Mouse (Mus musculus) right cerebral cortex, postnatal 14 days (tissue): ENCODE data around the gene Neurl1a.
"Not testable (repeated sequence)": the region's sequence is repeated elsewhere in the genome, so short reads cannot be mapped to it uniquely, and the experiment has no call there.

Experiments
- DNase-seq: peaks from one replicate; pipeline ENCODE4 v3.0.0; 2022

Gene Neurl1a

DNA sequence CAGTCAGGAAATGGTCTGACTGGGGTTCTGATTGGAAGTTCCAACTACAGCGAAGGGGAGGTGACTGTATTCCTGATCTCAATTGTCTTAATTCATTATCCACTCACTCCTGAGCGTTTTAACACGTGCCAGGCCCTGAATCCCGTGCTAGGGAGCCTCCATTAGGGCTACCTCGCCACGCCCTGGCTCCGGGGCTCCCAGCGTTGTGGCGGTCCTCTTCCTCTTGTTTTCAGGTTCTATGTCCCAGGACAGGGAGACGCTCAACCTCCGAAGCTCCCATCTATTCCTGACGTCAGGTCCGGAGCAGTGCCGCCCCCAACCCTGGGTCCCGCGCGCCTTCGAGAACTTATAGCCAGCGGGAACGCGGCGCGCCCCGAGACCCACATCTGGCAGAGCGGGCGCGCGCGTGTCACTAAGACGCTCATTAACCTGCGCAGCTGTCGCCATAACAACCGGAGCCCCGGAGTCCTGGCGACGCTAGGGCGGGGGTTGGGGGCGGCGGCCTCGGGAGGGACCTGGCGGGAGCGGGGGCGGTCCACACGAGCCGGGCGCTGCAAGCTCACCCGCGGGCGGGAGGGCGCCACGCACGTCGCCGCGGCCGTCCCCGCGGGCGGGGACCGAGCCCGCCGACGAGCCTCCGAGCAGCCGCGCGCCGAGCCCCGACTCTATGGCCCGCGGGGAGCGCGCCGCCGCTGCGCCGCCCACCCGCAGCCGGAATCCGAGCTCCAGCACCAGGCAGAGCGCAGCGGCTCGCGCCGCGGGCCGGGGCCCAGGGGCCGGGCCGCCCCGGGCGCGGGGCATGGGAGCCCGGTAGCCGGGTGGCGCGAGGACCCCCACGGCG, at the start of gene Neurl1a:
Gene Neurl1a, plus strand, starts transcription at position 390 of the 841 bp plus-strand sequence.
- peak; percentile 65 for DNase-seq

DNA sequence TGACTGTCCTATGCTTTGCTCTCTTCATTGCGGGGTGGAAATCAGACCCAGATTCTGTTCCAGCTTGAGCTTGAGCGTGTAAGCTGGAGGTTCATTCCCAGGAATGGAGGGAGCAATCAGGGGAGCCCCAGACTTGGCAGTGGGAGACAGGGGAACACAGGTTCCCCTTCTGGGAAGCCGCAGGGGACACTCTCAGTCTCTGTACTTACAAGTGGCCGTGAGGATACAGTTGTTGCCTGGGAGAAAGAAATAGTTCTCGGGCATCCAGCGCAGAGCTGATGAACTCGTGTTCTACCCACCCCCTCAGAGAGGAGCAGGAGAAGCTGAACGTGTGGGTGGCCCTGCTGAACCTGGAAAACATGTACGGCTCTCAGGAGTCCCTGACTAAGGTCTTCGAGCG, 49.8 kb upstream of the Neurl1a start:
- DNase-seq: no peak

DNA sequence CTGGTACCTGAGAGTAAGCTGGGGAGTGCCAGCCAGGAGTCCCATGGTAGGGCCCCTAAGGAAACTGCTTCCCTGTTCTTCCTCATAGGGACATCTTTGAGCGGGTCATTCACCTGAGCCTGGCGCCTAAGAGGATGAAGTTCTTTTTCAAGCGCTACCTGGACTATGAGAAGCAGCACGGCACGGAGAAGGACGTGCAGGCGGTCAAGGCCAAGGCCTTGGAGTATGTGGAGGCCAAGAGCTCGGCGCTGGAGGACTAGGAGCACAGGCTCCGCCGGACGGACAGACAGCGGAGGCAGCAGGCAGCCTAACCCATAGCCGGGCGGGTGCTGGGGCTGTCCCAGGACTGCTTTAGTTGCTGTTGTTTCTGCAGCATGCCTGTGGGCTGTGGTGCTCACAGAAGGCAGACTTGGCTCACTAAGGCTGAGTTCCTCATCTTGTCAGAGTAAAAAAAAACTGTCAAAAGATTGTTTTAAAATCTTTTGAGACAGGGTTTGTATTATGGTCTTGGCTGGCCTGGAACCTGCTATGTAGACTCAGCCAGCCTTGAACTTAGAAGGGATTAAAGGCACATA, 48.0 kb upstream of the Neurl1a start:
- DNase-seq: no peak

DNA sequence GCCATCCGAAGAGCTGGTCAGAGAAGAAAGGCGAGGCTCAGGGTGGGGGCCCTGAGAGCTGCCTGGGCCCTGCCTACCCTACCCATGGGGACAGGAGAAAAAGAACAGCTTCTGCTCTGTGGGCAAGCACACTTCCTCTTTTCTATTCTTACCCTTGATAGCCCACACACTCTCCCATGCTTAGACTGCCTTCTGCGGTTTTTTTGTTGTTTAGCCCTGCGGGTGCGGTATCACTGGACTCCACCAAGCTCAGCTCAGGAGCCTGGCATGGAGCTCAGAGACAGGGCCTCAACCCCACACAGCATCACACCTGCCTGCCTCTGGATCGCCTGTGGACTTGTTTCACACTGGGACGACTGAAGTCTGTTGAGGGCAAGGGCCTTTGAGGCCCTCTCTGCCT, 45.5 kb upstream of the Neurl1a start:
- no peak for DNase-seq

DNA sequence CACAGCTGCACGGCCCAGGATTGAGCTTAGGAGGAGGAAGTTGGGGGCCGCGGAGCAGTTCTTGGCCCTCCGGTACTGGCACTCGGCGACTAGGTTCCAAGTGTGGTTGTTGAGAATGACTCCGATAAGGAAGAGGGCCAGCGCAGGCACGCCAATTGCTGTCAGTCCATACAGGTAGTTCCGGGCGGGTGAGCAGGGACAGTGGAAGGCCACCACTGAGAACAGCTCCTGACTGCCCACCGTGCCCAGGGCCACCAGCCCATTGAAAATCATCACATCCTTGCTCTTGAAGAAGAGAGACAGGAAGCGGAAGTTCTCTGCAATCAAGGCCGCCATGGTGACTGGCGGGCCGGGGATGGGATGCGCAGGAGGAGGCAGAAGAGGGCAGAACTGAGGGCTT, 43.1 kb upstream of the Neurl1a start:
- no peak for DNase-seq

DNA sequence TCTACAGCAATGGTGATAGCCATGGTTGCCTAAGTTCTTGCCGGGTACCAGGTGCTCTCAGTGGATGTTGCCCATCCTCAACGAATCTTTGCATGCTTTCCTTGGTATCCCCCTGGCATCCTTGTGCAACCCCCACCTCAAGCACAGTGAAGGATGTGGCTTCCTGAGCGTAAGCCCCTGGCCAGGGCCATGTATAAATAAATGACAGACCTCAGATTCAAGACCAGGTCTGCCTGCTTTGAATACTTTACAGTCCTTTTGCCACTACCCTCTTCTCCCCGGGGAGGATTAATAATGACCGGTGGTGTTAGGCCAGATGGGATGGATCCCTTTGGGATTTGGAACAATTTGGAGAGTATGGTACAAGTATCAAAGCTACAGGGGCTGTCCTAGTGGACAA, 42.5 kb upstream of the Neurl1a start:
- DNase-seq: no peak

DNA sequence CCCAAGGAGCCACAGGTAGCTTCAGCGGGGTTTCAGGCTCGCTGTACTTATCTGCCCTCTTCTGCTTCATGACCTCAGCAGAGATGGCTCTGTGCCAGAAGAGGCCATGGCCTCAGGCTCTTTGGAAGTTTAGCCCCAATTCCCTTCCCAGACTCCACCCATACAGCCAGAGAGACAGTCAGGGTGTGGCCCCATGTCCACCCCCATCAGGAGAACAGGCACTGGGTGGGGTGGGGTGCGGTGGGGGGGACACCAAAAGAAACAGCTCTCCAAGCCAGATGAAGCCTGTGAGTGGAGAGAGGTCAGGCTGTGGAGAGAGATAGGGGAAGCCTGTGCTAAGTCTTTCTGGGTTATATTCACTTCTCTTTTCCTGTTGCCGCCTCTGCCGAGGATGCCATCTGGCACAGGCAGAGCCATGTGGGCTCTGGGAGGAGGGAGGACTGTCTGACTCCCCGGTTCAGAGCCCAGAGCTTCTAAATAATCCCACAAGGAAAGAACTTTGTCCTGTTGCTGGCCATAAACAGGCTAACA, 41.5 kb upstream of the Neurl1a start:
- DNase-seq: peak; percentile 37

DNA sequence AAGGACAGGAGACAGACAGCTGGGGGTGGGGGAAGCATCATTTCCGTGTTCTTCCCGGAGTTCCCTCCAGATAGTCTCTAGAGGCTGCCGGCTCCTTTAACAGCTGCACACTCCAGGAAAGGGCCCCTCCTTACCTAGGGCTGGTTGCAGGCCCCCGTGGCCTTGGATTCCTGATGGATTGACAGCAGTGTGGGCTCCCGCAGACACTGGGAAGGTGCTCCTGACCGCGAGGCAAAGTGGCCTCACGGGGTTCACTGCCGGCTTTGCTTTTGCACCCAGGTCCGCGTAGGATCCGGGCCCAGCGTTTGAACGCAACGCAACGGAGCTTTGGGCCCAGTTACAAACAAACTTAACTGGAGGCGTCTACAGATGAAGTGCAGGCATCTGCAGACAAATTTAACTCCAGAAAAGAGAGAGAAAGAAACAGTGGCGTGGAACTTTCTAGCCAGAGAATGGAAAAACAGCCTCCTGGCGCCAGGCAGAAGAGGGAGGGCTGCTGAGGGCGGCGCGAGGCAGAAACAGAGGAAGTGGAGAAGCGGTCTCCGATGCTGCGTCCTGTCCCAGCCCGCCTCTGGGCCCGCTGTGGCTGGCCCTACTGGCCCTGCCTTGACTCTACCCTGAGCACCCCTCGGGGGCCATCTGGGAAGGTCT, 40.7 kb upstream of the Neurl1a start, which contains the start of gene Calhm2:
Gene Calhm2, minus strand, starts transcription at position 524 of the 651 bp plus-strand sequence.
- peak; percentile 57 for DNase-seq

DNA sequence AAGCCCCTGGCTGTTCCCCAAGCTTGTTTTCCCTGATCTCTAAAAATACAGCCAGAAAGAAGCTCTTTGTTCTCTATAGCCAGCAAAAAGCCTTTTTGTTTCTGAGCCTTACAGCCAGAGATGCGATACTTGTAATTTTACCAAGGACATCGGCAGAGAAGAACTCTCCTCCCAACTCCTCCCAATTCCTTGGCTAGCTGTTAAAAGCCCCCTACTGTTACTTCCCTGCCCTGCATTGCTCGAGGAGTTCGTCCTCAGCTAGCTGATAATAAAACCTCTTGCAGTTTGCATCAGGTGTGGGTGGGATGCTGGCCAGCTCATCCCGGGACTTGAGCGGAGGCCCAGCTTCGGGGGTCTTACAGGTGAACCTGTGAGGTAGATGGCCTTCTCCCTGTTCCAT, 39.0 kb upstream of the Neurl1a start:
- not testable (repeated sequence) for DNase-seq

DNA sequence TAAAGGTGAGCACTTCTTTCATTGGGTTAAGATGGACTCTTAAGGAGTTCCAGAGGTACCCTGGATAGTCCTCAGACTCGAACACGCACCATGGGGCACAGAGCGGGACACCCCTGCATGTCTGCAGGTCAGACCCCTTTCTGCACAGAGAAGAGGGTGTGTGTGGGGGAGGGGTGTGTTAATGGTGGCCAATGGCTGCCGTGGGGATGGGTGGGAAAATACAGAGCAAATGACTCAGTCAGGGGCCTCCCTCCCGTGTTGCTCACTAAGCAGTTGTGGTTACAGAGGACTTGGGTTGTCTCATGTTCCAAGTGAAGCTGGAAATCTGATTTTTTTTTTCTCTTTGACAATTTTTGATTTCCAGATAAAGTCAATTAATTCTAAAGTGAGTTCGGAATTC, 36.2 kb upstream of the Neurl1a start:
- DNase-seq: no peak

DNA sequence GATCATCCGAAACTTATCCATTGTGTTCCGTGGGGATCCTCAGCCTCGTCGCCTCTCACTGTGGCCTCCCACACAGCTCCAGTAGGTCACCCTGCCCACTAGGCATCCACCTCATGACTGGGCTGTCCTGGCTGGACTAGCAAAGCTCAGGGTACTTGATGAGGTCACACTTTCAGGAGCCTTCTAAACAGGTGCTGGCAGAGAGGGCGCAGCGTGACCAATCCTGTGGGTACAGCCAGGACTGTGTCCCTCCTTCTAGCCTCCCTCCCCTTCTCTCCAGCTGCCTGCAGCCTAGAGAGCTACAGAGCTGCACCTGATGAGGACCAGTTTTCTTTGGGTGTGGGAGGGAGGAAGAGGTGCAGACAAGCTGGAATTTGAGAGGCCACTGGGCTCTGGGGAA, 34.5 kb upstream of the Neurl1a start, which contains the start of gene Calhm1:
Gene Calhm1, minus strand, starts transcription at position 101 of the 400 bp plus-strand sequence.
- no peak for DNase-seq

DNA sequence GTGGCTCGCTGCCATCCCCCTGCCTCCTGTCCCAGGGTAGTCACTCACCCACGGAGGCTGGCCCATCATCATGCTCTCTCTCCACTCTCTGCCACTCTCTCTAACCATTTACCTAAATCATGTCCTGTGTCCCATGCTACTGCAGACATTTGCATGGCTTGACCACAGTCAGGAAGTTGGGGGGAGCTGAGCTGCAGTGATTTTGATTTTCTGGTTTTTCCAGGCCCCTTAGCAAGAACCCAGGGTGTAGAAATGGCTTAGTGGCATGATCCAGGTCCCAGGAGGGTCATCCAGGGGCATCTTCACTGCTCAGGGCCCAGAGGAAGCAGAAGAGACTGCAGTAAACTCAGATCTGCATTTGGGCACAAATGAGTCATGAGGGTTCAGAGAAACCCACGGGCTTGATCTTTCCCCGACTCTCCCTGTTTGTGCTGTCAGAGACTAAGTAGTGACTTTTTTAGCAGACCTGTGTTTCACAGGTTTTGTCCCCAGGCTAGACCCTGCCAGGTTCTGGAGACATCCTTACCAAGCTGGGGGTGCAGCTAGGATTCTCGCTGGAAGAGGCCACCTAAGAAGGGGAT, 30.3 kb upstream of the Neurl1a start:
- no peak for DNase-seq

DNA sequence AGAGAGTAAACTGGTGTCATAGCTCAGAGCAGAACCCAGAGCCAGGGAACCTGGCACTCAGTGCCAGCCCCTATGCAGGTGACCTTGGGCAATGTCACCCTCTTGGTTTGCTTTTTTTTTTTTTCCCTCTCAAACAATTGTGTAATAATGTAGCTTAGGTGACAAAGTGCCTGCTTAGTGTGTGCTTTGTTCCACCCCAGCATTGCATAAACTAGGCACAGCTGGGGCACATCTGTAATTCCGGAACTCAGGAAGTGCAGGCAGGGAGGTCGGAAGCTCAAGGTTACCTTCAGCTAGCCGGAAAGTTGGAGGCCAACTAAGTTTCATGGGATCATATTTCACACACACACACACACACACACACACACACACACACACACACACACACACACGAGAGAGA, 28.8 kb upstream of the Neurl1a start:
- DNase-seq: no peak

DNA sequence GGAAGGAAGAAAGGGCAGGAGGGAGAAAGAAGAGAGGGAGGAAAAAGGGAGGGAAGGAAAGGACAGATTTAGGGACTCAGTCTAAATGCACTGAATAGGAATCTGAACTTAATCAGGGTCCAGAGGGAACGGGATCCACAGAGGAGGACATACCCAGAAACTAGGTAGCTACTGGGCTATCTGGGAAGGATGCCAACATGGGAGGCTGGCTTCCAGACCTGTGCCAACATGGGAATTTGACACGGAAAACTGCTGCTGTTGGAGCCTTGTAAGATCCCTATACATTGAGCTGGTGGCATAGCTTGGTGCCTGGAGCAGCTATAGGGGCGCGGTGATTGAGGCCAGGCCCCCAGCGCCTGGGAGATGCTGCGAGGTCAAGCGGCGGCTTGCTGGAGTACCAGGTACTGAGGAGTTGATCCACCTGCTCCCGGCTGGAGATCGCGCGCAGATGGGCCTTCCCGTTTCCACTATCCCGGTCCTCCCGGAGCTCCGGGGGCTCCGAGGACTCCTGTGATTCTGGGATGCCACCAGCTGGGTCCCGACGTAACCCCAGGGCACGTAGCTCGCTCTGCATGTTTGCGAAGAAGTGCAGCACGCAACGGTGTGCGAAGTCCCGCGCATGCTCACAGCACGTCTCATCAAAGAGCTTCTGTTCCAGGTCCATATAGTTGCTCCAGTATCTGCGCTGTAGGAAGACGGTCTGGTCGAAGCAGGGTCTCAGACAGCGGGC, 27.1 kb upstream of the Neurl1a start:
- peak; percentile 48 for DNase-seq

DNA sequence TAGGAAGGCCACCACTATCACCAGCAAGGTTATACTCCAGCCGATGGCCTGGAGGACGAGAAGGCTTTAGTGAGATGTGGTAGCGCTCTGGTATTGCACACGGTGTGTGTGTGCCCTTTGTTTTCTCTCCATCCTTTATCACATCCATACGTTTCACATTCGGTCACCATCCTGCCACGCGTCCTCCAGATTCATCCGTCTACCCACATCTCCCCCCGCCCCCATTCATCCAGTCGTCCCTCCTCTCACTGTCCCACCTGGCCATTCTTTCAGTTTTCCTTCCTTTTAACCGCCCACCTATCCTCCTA, 26.6 kb upstream of the Neurl1a start:
- DNase-seq: no peak

DNA sequence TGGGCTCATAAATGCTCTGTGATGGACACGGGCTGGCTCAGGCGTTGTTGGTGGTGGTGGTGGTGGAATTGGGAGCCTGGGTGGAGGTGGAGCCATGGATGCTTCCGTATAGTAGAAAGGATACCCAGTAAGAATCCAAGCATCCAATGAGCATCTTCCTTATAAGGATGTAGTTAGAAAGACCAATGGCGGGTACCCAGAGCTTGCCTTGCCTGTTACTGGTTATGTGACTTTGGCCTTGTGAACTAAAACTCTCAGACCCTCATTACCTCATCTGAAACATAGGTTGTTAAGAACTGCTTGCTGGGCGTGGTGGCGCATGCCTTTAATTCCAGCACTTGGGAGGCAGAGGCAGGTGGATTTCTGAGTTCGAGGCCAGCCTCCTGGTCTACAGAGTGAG, 24.9 kb upstream of the Neurl1a start:
- DNase-seq: no peak

DNA sequence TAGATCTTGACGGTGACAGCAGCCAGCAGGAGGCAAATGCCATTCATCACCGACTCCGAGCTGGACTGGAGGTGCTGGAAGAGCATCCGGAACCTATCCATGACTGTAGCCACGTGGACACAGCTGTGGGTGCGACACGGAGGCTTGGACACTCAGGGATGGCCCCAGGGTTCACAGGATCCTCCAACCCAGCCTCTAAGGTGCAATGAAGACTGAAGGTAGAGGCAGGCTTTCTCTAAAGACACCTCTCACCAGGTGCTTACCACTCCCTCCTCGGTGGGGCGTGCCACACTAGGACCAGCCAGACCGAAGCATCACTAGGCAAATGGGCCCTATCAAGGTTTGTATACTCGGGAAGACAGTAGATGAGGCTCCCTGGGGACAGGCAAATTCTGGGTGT, 21.0 kb upstream of the Neurl1a start, which contains the start of gene Calhm3:
Gene Calhm3, minus strand, starts transcription at position 101 of the 400 bp plus-strand sequence.
- no peak for DNase-seq

DNA sequence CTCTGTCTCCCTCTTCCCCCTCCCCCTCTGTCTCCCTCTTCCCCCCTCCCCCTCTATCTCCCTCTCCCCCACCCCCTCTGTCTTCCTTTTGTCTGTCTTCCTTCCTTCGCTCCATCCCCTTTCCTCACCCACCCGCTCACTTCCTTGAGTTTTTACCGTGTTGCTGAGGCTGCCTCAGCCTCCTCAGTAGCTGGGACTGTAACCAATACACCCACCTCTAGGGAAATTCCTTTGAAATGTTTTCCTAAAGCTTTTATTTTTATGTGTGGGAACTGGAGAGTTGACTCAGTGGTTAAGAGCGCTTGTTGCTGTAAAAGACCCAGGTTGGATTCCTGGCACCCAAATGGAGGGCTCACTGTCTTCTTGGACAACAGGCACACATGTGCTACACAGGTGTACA, 17.0 kb upstream of the Neurl1a start:
- no peak for DNase-seq

DNA sequence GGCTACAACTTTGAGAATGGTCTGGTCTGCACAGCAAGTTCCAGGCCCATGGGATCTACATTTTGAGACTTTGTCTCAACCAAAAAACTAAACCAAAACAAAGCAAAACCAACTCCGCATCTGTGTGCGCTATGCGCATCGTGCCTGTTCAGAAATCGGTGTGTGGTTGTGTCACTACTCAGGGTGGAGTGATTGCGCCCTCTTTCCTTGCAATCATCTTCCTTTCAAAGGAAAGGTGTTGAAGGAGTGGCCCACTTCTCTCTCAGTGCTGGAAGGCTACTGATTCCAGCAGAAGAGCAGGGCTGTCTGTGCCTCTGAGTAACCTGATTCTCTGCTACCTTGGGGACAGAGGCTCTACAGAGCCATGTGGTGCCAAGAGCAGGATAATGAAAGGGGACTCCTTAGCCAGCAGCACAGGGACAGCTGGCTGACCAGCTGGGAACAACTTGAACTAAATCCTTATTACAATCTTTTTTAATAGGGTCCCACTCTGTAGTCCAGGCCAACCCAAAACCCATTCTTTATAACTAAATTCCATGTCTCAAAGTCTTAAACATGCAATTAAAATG, 15.4 kb upstream of the Neurl1a start:
- no peak for DNase-seq

DNA sequence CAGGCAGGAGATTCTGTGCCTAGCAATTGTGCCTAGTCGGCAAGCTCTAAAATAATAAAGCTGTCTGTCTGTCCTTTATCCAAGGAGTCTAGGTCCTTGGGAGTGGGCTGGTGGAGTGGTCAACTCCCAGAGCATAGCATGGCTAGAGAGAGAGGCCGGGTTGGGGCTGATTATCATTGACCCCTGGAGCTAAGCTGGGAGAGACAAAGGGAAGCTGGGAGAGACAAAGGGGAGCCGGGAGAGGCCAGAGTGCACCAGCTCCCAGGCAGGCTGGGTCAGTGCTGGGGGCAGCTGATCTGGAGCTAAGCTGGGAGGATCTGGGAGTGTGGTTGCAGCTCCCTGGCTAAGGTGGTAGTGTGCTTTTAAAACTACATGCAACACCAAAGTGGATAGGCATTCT, 11.9 kb upstream of the Neurl1a start:
- DNase-seq: no peak

DNA sequence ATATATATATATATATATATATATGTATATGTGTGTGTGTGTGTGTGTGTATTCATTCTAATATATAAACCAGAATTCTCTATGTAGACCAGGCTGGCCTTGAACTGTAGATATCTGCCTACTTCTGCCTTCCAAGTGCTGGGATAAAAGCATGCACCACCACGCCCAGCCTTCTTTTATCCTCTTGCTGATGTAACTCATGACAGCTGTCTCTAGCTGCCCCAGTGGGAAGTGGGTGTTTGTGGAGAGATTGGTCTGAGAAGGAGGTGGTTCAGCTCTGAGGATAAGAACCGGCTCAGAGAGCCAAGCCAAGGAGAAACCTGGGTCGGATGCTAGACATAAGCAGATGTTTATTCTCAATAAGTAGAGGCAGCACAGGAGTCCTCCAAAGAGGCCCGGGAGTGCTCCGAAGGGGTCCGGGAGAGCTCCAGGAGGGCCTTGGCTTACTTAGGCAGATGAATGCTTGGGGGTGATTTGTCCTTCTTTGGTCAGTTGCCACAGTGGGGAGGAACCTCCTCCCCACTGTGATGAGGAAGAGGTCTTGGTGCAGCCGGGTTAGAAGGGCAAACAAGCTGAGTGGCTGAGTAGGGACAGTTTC, 10.9 kb upstream of the Neurl1a start:
- no peak for DNase-seq

DNA sequence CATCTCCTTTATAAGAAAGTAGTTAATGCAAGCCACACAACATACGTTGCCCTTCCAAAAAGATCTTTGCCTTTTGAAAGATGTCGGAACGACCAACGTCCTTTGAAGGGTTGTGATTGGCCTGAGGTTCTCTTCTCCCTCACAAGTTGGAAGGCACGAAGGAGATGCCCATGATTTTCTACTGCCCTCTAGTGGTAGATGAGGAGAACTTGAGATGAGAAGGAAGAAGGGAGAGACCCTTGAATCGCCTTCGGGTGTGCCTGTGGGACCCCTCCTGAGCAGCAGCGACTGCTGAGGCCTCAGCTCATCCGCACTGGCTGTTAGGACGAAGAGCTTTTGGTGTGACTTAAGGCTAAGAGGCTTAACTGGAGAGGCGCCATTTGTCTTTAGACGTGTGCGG, 10.4 kb upstream of the Neurl1a start:
- DNase-seq: no peak
